8 mouse cellular contexts compared by ENCODE assay signal in the genomic region with DNA sequence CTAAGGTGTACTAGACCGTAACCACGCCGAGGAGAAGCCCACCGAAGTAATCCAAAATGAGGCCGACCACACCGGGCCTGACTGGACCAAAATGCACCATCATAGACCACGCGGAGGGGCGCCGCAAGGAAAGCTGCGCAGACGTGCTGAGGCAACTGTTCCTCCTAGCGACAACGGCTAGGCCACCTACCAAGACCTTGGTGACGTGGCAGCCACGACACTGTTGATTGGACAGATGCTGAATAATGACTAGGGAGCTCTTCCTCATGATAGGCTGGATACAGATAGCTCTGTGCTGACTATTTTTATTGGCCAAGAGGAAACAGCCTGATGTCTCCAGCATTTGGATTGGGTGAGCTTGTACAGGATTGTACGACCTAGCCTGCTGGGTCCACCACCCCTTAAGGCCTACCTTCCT.
DNase-seq lines count a peak whose midpoint lies in the region; ATAC-seq lines count a peak whose summit lies in the region.

No protein-coding gene starts in this region.

- H3K27ac ChIP-seq in heart, embryonic 14.5 days (replicated peaks in 1 of 2; ENCODE audit: control insufficient read depth in 1 of 2, insufficient read depth in 1 of 2, low read depth in 2 of 2, low read length in 2 of 2): peak overlapping the region; percentile 86 to 92
- peak overlapping the region; percentile 82 for H3K27ac ChIP-seq in liver, embryonic 13.5 days
- peak overlapping the region; percentile 84 for H3K27ac ChIP-seq in stomach, embryonic 16.5 days (ENCODE audit: low read length)

- H3K9ac ChIP-seq in heart, embryonic 14.5 days (ENCODE audit: low read length): peak overlapping the region; percentile 74
- H3K9ac ChIP-seq in liver, embryonic 13.5 days: peak overlapping the region; percentile 81
- peak overlapping the region; percentile 82 for H3K9ac ChIP-seq in stomach, embryonic 16.5 days (ENCODE audit: low read length)

- H3K4me3 ChIP-seq in heart, embryonic 14.5 days (ENCODE audit: control insufficient read depth in 1 of 2, insufficient read depth in 1 of 2, low read depth in 1 of 2, low read length in 2 of 2): peak overlapping the region; percentile 52 to 91
- peak overlapping the region; percentile 74 for H3K4me3 ChIP-seq in liver, embryonic 13.5 days (replicated peaks)
- H3K4me3 ChIP-seq in stomach, embryonic 16.5 days (replicated peaks; ENCODE audit: low read length): peak overlapping the region; percentile 69

- WGBS in heart, embryonic 14.5 days: 49% methylated on average over 17 of the region's 17 CpGs
- 46% methylated on average over 17 of the region's 17 CpGs for WGBS in liver, embryonic 13.5 days (ENCODE audit: insufficient replicate concordance)
- 49% methylated on average over 17 of the region's 17 CpGs for WGBS in stomach, embryonic 16.5 days

- peaks cover 15% of the 10 kb centered on the region; the same call in 1 of the 2 replicates for H3K9me3 ChIP-seq in heart, embryonic 14.5 days (ENCODE audit: control insufficient read depth, low read length)
- H3K9me3 ChIP-seq in liver, embryonic 13.5 days (replicated peaks): 0 out of 2 replicates have a peak, but pooled peaks cover 5% of the 10 kb centered on the region
- peaks cover 10% of the 10 kb centered on the region; the same call in 1 of the 2 replicates for H3K9me3 ChIP-seq in stomach, embryonic 16.5 days (replicated peaks; ENCODE audit: control insufficient read depth, low read length)

- DNase-seq in c-Kit-negative CD71-positive TER-119-positive erythroid progenitor cells, embryonic 14.5 days (ENCODE audit: low read depth, low spot score): peak; percentile 89
- DNase-seq in fibroblast of lung, adult 2 months (ENCODE audit: low read depth): peak; percentile 96
- DNase-seq in kidney, postnatal 14 days: peak; percentile 95
- peak; percentile 87 for DNase-seq in liver, embryonic 13.5 days
- peak; percentile 78 for DNase-seq in neural tube, embryonic 10.5 days (ENCODE audit: extremely low spot score, low spot score)

- peak; percentile 96 for ATAC-seq in CD4-positive, CD25-positive, alpha-beta regulatory T cell, adult 4 months
- ATAC-seq in heart, embryonic 14.5 days (ENCODE audit: insufficient number of reproducible peaks, insufficient read depth, low FRiP score, low read depth): peak; percentile 91
- peak; percentile 97 for ATAC-seq in liver, embryonic 13.5 days (ENCODE audit: low read depth)
- peak; percentile 94 for ATAC-seq in stomach, embryonic 16.5 days (ENCODE audit: insufficient read depth, low FRiP score)

- peaks cover 10% of the 10 kb centered on the region; the same call in 1 of the 2 replicates for H3K36me3 ChIP-seq in heart, embryonic 14.5 days (ENCODE audit: control insufficient read depth, insufficient read depth, low read length)
- H3K36me3 ChIP-seq in liver, embryonic 13.5 days: no peaks in the 10 kb centered on the region
- no peaks in the 10 kb centered on the region for H3K36me3 ChIP-seq in stomach, embryonic 16.5 days (ENCODE audit: control insufficient read depth, insufficient read depth, low read length)

- no peaks in the 10 kb centered on the region for H3K27me3 ChIP-seq in heart, embryonic 14.5 days (ENCODE audit: control insufficient read depth, insufficient read depth, low read length)
- no peaks in the 10 kb centered on the region for H3K27me3 ChIP-seq in liver, embryonic 13.5 days
- no peaks in the 10 kb centered on the region for H3K27me3 ChIP-seq in stomach, embryonic 16.5 days (ENCODE audit: control insufficient read depth, insufficient read depth, low read length)

- peaks cover 18 to 27% of the 10 kb centered on the region in 2 experiments for H3K4me1 ChIP-seq in heart, embryonic 14.5 days (ENCODE audit: control insufficient read depth in 2 of 2, insufficient read depth in 2 of 2, low read length in 2 of 2)
- peaks cover 23% of the 10 kb centered on the region for H3K4me1 ChIP-seq in liver, embryonic 13.5 days (replicated peaks)
- peaks cover 19% of the 10 kb centered on the region for H3K4me1 ChIP-seq in stomach, embryonic 16.5 days (ENCODE audit: control insufficient read depth, insufficient read depth, low read length)

- peak overlapping the region; percentile 62 for H3K4me2 ChIP-seq in heart, embryonic 14.5 days (ENCODE audit: low read length)
- peak overlapping the region; percentile 67 for H3K4me2 ChIP-seq in liver, embryonic 13.5 days
- H3K4me2 ChIP-seq in stomach, embryonic 16.5 days (ENCODE audit: low read depth, low read length): peak overlapping the region; percentile 59

Comparison
In these comparisons a context has a peak if more than half of its experiments do, and no peak if none do; other contexts are left out.
1. Peak in every context shown above with its lines: DNase-seq, ATAC-seq, H3K4me3 ChIP-seq and H3K27ac ChIP-seq.